Mouse (Mus musculus) urinary bladder, adult 2 months (tissue): ENCODE results near the gene Mnx1. TPM values are rescaled to one million over a fixed set of nuclear protein-coding genes. Genes with fewer than 3 reads are reported as not detected.

Experiments used
- DNase-seq: peaks from one replicate; pipeline ENCODE4 v3.0.0; 2022; ENCODE audit warnings: low spot score
- polyA plus RNA-seq: library from polyadenylated mRNA; depleted of rRNA; stranded (reverse); fragments of >200 nt; gene quantifications from 2 replicates; pipeline ENCODE4 v1.2.3, GENCODE M21; 2012; rRNA removed

The Mnx1 gene
- not detected in 2 replicates for polyA plus RNA-seq

DNA sequence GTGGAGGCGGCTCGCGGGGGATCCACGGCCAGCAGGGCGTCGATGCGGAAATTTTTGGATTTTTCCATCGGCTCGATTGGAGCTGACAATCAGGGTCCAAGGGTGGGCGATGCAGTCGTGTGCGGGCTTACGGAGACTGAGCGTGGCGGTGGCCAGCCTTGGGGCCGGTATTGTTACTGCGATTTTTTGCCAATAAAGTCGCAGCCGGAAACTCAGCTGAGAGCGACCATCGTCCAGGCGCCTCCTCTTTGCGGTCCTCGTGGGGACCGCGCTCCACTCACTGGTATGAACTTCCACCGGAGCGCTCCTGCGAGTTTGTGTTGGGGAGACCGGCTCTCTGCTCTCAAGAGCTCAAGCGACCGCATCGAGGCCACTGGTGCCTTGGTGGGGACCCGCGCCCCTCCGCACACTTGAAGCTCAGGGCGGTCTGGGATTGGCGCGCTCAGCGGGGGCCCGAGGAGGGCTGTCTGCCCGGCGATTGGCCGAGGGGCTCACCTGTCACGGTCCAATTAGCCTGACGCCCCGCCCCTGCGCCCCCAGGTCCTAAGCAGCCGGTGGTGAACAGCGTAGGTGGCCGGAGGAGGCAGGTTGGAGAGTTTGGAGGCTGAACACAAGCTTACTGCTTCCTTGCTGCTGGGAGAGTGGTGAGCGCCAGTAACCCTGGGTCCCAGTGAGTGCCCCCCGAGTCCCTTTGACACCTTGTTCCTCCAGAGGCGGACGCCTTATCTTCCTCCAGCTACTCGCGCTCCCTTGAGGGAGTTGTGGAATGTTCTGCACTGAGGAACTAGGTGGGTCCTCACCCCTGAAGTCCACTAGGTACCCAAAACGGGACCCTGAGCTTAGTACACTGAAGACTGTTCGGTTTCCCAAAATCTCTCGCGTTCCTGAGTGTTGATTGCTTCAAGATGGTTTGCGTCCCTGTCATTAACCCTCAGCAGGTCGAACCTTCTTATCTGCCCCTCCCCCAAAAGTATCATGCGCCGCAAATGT is at the start of gene Mnx1:
Gene Mnx1 (minus strand): TSS at position 263 of the 990 bp plus-strand sequence.
- DNase-seq: no peak

DNA sequence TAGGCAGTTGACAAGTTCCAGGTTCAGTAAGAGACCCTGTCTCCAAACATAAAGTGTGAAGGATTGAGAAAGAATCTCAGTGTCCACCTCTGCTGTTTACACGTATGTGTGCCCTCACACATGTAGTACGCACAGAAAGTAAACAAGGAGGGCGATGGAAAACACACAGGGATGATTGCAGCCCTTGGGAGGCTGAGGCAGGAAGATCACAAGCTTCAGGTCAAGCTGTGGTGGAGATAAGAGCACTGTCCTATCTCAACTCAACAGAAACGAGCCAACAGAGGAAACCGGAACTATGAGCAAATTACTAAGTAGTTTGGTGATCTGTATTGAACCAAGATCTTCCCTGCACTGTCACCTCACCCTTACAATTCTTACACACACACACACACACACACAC is 38.2 kb upstream of the Mnx1 start:
- DNase-seq: no peak

DNA sequence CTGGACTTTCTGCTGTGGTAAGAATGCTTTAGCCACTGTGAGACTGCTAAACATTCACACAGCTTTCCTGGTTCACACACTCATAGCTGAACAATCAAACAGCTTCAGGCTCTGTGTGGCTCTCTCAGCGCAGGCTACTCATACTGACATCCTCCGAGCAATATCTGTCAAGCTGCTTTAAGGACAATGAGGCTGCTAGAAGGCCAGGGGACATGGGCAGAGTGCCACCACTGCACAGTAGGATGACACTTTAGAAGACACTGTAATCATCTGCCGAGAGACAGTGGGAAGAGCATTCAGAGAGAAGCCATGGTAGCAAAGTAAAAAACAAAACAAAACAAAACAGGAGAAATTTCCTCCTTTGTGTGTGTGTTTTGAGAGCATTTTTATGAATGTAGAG is 37.6 kb upstream of the Mnx1 start:
- DNase-seq: no peak

DNA sequence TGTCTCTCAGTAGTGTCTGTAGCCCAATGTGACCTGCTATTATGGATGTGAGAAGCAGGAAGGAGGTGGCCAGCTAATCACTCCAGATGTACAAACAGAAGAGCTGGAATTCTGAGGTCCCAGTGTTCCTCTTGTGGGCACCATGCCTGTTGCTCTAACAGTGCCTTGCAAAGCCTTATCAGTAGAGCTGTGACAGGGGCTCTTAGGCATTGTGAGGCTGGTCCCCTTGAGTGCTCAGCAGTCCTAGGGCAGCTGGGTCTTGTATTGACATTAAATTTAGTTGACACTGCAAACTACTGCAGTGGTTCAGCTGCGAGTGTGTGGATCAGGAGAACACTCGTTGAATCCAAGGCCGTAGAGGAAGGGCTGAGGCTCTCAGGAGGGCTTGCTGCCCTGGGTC is 28.7 kb upstream of the Mnx1 start:
- DNase-seq: no peak

DNA sequence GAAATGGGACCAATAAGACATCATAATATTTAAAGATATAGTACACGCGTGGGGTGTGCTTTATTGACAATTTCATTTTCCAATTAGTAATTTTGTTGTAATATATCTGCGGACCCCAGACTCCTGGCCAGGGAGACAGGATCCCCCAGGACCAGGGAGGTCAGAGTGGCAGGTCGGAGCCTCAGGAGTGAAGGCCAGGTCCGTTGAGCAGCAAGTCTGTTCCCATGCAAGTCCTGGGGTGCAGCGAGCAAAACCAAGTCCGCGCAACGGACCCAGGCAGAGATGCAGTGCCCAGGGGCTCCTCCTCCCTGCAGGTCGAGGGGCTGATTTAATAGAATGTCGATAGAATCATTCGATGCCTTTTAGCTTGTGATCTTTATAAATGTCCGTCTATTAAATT is 9.1 kb upstream of the Mnx1 start:
- DNase-seq: no peak

DNA sequence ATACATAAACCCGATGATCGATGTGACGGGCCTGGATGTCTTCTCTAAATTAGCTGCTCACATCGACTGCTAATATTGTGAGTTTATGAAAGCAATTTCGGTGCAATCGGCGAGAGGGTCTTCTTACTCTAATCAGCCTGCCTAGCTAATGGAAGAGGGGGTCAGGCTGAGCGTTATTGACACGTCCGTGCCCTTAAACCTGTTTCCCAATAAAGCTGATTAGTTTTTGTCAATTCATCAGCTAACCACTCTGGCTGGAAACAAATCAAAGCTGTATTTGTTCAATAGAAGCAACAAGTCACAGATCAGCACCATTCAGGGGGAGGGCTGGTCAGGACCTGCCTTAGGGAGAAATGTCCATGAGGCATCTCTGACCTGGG is 7.7 kb upstream of the Mnx1 start:
- DNase-seq: no peak

DNA sequence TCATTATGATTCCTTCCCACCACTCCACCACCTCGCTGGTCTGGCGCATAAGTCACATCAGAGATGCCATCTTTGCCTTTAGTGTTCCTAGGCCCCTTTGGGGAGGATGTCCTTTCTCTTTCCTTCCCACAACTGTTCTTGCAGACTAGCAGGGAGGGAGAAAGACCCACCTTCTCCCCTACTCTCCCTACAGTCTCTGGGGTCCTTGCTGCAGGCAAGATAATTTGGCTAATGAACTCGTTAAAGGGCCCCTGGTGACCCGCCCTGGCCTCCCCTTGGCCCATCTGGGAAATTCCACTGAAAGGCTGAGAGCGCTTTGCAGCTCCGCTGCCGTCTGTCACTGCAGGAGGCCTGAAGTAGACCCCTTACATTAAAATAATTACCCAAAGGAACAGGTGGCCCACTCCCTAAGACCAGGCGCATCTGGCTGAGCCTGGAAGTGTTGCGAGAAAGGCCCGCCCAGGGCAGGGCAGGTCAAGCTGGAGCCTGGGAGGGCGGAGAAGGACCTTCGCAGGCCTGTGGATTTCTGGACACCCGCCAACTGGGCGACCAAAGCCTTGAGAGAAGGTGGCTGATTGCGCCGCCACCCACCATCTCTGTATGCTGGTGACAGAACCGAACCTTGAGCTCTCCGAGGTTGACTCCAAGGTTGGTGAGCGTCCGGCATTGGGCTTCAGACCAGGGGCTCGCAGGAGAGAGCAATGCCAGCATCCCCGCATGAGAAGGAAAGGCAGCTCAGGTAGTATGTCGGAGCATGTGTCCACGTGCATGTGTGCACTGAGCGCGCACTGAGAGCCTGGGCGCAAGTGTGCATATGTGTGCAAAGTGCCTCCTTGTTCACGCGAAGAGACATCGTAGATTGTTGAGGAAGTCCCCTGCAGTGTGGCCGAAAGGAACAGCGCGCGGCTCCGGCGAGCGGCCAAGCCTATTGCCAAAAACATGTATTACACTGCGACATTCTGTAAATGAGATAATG is 7.0 kb upstream of the Mnx1 start:
- no peak for DNase-seq

DNA sequence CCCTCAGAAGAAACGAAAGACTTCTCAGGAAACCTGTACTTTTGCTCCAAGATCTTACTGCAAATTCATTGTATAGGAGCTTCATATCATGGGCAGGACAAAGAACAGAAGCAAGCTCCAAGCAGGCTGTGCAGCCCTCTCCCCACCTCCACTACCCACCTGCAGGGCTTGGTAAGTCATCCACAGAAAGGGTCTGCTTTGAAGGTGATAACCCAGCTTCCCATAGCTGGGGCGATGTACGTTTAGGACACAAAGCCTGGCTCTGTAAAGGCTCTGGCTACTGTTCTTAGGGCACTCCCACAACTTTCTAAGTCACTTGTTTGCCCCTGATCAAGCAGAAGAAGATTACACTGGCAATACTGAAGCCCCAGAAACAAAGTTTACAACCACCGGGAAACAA is 5.5 kb upstream of the Mnx1 start:
- no peak for DNase-seq

DNA sequence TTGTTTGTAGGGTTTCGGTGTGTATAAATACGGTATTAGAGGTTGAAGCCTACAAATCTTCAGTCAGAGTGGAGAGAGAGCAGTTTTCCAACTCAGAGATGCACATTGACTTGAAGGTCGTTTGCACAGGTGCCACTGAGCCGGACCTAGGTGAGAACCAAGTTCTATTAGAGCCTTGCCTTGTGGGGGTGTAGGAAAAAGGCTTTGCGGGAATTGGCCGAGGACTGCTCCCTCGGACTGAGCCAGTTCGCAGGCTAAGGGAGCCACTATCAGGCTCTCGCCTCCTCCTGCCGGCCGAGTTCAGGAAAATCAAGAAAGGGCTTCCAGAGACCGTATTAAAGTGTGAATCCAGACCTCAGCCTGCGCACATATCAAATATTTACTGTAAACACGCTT is 926 bp upstream of the Mnx1 start:
- DNase-seq: no peak

DNA sequence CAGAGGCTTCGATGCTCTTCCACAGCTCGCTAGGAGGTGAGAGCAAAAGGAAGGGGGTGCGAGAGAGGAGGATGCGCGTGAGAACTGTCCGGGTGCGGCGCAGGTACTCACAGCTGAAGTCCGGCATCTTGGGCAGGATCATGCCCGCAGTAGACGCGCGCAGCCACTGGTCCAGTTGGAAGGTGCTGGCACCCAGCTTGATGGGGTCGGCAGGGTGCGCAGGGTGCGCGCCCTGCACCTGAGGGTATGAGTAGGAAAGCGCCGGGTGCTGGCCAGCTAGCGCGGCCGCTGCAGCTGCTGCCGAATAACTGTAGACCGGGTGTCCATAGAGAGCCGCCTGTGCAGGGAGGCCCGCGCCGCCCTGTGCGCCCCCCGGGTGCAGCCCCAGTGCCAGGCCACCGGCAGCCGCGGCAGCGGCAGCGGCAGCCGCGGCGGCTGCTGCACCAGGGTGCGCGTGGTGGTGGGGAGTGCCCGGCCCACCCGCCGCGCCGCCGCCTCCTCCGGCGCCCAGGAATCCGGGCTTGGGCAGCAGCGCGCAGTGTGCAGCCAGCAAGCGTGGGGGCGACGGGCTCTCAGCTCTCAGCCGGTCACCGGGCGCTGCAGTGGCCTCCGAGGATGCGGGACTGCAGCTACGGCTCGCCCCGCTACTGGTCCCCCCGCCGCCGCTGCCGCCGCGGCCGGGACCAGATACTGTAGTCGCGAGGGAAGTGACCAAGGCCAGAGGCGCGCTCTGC is 629 bp downstream of the Mnx1 start:
- no peak for DNase-seq

DNA sequence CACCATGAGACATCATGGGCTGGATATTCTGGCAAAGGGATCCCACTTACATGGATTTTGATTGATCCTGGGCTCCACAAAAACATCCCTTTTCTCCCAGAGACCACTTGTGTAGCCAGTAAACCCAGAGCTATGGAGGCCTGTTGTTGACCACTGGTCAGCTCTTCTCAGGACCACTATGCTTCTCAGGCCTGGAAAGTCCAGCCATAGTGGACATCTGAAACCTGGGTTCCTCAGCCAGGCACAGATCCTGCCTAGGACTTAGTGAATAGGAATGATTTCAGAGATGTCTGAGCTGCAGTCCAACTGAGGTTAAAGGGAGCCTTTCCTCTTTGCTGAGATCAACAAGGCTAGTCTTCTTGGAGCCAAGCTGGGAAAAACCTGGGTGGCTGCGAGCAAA is 2.2 kb downstream of the Mnx1 start:
- DNase-seq: no peak

DNA sequence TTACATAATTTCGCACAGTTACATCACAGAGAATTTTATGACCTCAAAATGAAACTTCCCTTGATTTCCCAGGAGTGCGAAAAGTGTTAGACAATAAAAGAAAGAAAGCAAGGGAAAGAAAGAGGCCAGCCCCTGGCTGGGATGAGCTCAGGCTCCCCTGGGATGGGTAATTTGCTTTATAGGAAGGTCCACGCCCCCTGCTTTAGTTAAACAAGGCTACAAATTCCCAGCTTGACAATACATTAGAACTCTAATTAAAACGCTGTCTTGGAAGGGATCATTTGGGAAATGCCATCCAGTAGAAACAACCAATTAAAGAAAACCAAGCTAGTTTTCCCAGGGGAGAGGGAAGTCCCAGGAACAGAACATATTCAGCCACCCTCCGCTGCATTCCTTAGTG is 2.7 kb downstream of the Mnx1 start:
- DNase-seq: no peak

DNA sequence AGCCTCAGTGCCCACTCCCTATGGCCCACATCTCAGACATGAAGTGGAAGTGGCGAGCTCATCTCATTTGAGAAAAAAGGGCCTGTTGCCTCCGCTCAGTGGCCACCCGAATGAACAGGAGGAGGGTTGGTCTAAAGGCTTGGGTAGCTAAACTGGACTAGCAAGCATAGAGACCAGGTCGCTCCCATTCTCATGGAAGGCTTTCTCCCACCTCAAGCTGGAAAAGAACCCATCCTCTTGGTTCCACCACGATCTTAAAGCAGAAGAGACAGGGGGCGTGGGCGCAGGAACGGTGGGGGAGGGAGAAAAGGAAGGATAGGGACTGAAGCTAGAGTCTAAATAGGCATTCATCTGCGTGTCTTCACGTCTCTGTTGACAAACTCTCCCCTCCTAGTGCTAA is 3.2 kb downstream of the Mnx1 start:
- DNase-seq: no peak

DNA sequence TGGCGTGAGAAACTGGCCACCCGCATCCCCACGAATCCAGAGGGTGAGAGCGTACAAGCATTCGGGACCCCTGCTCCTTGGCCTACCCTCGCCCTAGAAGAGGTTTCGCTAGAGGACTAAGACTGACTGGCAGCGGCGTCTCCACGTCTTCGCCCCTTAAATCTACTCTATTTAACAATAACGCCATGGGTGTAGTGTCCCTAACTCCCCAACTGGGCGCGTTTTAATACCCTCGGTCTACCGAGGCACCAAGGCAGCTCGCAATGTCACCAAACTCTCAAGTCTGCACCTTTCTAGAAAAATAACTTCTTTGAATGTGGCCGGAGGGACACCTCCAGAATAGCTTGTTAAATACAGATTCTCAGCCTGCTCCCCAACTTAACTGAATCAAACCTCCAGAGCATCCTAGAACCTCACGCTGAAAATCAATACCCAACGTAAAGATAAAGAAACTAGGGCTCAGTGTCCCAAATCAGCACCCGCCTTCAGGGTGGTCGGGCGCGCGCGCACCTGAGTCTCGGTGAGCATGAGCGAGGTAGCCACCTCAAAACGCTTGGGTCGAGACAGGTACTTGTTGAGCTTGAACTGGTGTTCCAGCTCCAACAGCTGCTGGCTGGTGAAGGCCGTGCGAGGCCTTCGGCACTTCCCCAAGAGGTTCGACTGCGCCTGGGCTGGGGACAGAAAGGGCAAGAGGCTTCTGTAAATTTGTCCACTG is 3.9 kb downstream of the Mnx1 start:
- no peak for DNase-seq

DNA sequence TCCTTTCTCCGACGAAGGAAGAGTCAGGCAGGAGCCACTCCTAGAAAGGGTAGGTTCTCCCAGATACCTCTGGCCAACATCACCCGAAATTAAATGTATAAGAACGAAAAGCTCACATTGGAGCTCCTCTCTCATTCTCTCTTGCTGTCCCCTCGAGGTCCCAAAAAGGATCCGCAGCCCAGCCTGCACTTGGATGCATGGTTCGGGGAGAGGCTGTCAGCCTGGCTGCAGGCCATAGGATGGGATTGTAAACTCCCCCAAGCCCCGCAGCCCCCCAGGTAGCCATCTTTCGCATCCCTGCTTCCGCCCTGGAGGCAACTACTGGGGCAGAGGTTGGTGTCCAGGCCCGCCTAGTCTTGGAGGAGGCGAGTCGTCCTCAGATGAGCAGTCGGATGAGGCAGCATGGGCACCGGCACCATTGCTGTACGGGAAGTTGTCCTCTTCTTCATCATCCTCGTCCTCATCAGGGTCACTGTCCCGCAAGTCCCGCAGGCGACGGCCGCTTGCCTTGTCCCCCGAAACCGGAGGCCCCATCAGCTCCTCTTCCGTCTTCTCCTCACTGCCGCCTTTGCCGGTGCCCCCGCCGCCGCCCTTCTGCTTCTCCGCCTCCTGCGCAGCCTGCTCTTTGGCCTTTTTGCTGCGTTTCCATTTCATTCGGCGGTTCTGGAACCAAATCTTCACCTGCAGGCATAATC is 4.6 kb downstream of the Mnx1 start:
- no peak for DNase-seq

DNA sequence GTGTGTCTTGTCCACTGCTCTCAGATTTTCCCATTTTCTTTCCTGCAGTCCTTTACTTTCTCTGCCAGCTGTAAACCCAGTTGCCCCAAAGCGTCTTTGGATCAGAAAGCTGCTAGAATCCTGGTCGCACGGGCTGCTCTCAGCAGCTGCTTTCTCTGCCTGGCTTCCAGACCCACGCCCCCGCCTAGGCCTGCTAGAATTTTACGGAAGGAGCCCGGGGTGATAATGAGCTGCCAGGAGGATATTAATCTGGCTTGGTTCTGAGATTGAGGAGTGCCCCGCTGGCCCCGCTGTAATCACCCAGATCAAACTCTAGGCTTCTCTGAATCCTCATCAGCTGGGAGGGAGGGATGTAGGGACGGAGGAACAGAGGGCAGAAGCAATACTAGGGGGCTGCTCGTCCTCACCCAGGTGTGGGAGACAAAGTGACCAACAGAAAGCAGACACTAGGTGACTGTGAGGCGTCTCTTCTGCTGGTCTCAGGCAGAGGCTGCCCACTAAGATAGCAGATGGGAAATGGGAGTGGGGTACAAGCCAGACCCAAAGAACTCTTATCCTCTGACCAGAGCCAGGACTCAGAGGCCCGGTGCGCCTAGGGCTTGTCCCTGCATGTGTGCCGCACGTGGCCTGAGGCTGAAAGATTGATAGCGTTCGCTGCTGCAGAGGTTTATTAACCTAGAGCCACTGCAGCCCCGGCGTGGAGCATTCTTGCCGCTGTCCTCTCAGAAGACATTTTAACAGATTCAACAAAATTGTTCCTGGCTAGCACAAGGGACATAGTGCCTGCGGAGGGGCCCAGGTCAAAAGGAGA is 6.2 kb downstream of the Mnx1 start:
- no peak for DNase-seq

DNA sequence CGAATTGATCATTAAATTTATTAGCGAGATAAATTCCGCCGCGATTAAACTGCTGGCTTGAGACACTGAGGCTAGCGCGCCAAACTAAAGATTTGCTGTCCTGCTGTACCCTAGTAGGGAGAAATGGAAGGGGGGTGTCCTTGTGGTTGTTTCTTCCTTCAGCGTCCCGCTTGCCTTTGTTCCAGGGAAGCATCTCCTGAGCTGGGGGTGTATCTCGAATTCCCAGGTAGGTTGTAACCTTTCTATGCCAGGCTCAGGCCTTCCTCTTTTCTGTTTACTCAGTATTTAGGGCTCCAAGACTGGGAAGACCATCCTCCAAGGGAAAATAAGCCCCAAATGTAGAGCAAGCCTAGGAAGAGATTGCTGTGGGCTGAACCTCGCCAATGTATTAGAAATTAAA is 6.9 kb downstream of the Mnx1 start:
- no peak for DNase-seq

DNA sequence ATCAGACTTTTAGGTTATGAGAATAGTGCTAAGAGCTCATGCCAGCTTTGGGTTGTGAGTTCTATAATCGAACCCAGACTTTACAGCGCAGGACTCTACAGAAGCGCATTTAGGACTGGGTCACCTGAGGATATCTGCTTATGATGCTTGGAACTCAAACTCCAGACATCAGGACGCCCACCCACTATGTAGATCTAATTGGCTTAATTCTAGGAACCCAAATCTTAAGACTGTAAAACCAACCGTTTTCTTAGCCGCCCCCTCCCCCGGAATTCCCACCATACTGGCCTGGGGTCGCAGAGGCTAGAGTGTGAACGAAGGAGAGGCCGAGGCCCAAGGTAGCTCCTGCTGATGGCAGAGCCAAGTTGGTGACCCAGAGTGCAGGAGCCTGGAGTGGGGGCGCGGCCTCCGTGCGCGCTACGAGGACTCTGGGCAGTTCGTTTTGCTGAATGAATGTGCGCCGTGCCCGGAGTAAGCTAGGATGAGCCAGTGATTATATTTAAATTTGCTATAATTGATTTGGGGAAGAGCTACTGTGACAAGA is 7.3 kb downstream of the Mnx1 start:
- DNase-seq: no peak

DNA sequence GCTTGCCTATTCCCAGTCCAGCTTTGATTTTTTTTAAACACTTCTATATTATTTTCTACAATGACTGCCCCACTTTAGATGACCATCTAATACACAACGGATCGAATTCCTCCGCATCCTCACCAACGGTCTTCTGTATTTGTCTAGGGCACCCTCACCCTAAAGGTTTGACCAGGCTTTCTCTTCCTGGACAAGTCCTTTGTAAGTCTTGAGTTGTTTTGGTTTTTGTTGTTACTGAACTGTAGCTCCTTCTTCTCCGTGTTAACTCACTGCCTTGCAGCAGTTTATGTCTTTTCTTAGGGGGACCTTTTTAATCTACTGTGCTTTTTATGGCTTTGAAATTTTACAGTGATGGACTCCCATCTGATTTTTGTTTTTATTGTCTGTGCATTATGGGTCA is 8.0 kb downstream of the Mnx1 start:
- DNase-seq: no peak

DNA sequence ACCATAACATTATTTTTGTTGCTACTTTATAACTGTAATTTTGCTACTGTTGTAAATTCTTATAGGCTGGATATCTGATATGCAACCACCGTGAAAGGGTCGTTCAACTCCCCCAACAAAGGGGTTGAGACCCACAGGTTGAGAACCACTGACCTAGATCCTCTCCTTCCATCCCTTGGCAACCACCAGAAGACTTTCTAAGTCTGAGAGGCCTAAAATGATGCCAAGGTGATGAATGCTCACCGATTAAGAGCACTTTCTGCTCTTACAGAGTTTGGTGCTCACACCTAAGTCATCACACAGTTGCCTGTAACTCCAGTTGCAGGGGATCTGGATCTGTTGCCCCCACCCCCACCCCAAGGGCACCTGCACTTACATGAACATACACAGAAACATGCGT is 8.8 kb downstream of the Mnx1 start:
- no peak for DNase-seq
